Mouse (Mus musculus) E14TG2a.4 (cell line): Measurements from ENCODE around the gene Nrm.

Experiments
- CTCF ChIP-seq: conservative IDR thresholded peaks from 2 replicates; pipeline ENCODE4 v1.5.1; 2014; ENCODE audit warnings: low read length
- NANOG ChIP-seq: IDR thresholded peaks from 2 replicates; pipeline ENCODE4 v1.6.1; 2014; ENCODE audit warnings: borderline replicate concordance, low read length, mixed read lengths
- POU5F1 ChIP-seq: IDR thresholded peaks from 2 replicates; pipeline ENCODE4 v1.6.1; 2014; ENCODE audit warnings: low read length, borderline replicate concordance

DNA sequence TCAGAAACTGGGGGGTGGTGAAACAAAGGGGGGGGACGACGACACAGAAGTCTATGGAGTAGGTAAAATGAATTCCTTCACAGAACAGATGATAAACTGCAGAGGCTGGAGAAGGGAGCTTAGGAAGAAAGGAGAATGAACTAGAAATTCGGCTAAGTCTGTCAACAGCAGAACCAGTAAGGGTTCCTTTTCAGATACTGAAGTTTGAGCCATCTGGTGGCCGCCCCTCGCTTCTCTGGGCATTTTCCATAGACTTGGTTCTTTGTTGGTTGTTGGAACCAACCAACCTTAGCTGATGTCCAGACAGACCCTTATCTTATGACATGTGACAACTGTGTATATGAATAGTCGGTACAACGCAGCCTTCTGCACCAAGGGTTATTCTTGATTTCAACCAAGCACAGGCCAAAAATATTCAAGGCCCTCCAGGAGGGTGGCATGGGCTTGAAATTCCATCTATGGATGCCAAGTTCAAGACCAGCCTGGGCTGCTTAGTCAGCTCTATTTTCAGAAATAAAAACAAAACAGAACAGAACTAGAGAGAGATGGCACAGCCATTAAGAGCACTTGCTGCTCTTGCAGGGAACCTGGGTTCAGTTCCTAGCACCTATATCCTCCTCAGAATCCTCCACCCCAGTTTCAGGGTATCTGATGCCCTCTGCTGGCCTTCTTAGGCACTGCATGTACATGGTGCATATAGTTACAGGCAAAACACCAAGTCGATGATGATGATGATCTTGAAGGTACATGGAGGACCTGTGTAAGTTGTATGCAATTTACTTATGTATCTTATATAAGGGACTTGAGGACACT lies 10.0 kb downstream of the Nrm start:
- peak; percentile 85 for TF ChIP-seq CTCF
- no peak for TF ChIP-seq NANOG
- TF ChIP-seq POU5F1, result no peak
